Mouse (Mus musculus) forebrain, embryonic 10.5 days (tissue): ENCODE results near the gene Ptpn21. TPM values are rescaled to one million over a fixed set of nuclear protein-coding genes. Genes with fewer than 3 reads are reported as not detected.
A peak's percentile ranks its signal among the peaks of the same experiment; 100 is the strongest.

Experiments used
- DNase-seq: peaks from one replicate; pipeline ENCODE4 v3.0.0-alpha.2; 2017; ENCODE audit warnings: low spot score; ENCODE audit errors: extremely low spot score
- H3K27ac ChIP-seq: fragments of 300-500 bp; sonication (generic); 2 replicates; pipeline ENCODE4 v1.5.1; 2016; ENCODE audit warnings: mild to moderate bottlenecking
- H3K27me3 ChIP-seq: fragments of 300-500 bp; sonication (generic); 2 replicates; pipeline ENCODE4 v1.6.1; 2016; ENCODE audit warnings: mild to moderate bottlenecking; ENCODE audit not compliant: poor library complexity, severe bottlenecking
- H3K36me3 ChIP-seq: fragments of 300-500 bp; sonication (generic); replicated peaks from 2 replicates; pipeline ENCODE4 v1.6.1; 2016; ENCODE audit warnings: mild to moderate bottlenecking, moderate library complexity
- H3K4me1 ChIP-seq: fragments of 300-500 bp; sonication (generic); 2 replicates; pipeline ENCODE4 v1.6.1; 2016
- H3K4me3 ChIP-seq: fragments of 300-500 bp; sonication (generic); 2 replicates; pipeline ENCODE4 v1.5.1; 2016; ENCODE audit warnings: mild to moderate bottlenecking, moderate library complexity
- H3K9me3 ChIP-seq: fragments of 300-500 bp; sonication (generic); 2 replicates; pipeline ENCODE4 v1.6.1; 2016; ENCODE audit warnings: mild to moderate bottlenecking, moderate library complexity
- WGBS: fragments of 180-500 bp; shearing (Covaris S2); methylation state at CpG from one replicate; pipeline ENCODE4 v1.1.7; 2016; 5-methylcytosine and 5-hydroxymethylcytosine counted together
- polyA plus RNA-seq: library from polyadenylated mRNA; unstranded; fragments of >200 nt; fragmentation: Nextera tagmentation; extraction: Ambion mirVana; gene quantifications from 2 replicates; pipeline ENCODE4 v1.2.1, GENCODE M21; 2016

The Ptpn21 gene
- polyA plus RNA-seq = 7.4 TPM in 2 replicates

- Histone ChIP-seq H3K27me3 (peaks cover 30% of the 10 kb centered on the region), H3K36me3 (peaks cover 11% of the 10 kb centered on the region; the same call in 1 of the 2 replicates), H3K4me3 (peak within 1 kb of the TSS; percentile 90), H3K27ac (peak within 1 kb of the TSS; percentile 96), H3K4me1 (peaks cover 45% of the 10 kb centered on the region), H3K9me3 (no peaks in the 10 kb centered on the region)
- under 1% methylated on average over 75 of the region's 75 CpGs for WGBS
- peak; percentile 58 for DNase-seq
These were observed at the start of gene Ptpn21 for GRCm38 (mm10) chr12:98736951-98737800. TSS of gene Ptpn21 (minus strand) at chr12:98737405.

GRCm38 (mm10) chr12:98784251-98784650 is 47.0 kb upstream of the Ptpn21 start:
- no peaks in the 10 kb centered on the region for H3K27me3 ChIP-seq
- 86% methylated on average over 1 of the region's 1 CpGs for WGBS
- no peaks in the 10 kb centered on the region; the same call in 1 of the 2 replicates for H3K9me3 ChIP-seq
- peaks cover 96% of the 10 kb centered on the region for H3K36me3 ChIP-seq
- H3K4me1 ChIP-seq = no peaks in the 10 kb centered on the region
- no peak for DNase-seq
- no peak overlapping the region for H3K27ac ChIP-seq
- no peak overlapping the region for H3K4me3 ChIP-seq

DNA sequence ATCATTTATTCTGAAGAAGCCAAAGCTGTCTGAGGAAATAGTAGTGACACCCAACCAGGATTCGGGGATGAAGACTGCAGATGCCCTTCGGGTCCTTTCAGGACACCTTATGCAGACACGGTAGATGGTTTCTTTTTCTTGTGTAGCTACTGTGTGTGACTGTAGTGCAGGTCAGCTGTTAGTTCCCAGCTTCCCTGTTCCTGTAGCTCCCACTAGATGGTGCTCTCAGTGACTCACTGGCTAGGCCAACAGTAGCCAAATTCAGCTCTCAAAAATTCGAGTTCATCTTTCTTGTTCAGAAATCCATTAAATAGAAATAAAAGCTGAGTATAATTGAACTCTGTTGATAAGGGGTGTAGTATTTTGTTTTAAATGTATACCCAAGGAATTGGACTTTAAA is 41.9 kb upstream of the Ptpn21 start:
- Histone ChIP-seq H3K27ac (no peak overlapping the region), H3K27me3 (no peaks in the 10 kb centered on the region), H3K4me3 (no peak overlapping the region), H3K4me1 (no peaks in the 10 kb centered on the region), H3K36me3 (peaks cover 99% of the 10 kb centered on the region), H3K9me3 (no peaks in the 10 kb centered on the region; the same call in 1 of the 2 replicates)
- WGBS = 89% methylated on average over 4 of the region's 4 CpGs
- DNase-seq = no peak

- H3K4me3 ChIP-seq = no peak overlapping the region
- no peaks in the 10 kb centered on the region; the same call in 1 of the 2 replicates for H3K9me3 ChIP-seq
- no peak overlapping the region for H3K27ac ChIP-seq
- peaks cover 99% of the 10 kb centered on the region for H3K36me3 ChIP-seq
- 88% methylated on average over 3 of the region's 3 CpGs for WGBS
- no peak for DNase-seq
- no peaks in the 10 kb centered on the region for H3K4me1 ChIP-seq
- no peaks in the 10 kb centered on the region for H3K27me3 ChIP-seq
These were observed 40.3 kb upstream of the Ptpn21 start for GRCm38 (mm10) chr12:98777509-98777908.

GRCm38 (mm10) chr12:98766241-98766640 is 29.0 kb upstream of the Ptpn21 start:
- WGBS = 98% methylated on average over 2 of the region's 2 CpGs
- H3K27ac ChIP-seq = no peak overlapping the region
- no peaks in the 10 kb centered on the region for H3K27me3 ChIP-seq
- no peaks in the 10 kb centered on the region for H3K9me3 ChIP-seq
- H3K36me3 ChIP-seq = peaks cover 98% of the 10 kb centered on the region
- H3K4me1 ChIP-seq = no peaks in the 10 kb centered on the region
- no peak overlapping the region for H3K4me3 ChIP-seq
- no peak for DNase-seq

DNA sequence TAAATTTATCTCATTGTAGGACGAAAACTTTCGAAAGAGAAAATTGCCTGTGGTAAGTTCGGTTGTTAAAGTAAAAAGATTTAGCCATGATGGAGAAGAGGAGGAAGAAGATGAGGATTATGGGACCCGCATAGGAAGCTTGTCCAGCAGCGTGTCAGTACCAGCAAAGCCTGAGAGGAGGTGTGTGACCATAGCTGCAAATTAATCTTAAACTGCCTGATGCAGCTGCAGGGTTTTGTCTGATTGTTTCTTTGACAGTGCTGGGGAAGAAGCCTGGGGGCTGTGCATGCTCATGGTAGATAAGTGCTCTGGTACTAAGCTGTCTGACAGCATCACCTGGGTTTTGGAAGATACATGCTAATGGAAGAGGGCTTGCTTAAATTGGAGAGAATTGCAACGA is 22.5 kb upstream of the Ptpn21 start:
- DNase-seq = no peak
- no peaks in the 10 kb centered on the region for H3K9me3 ChIP-seq
- H3K27ac ChIP-seq = no peak overlapping the region
- peaks cover 96% of the 10 kb centered on the region for H3K36me3 ChIP-seq
- H3K4me3 ChIP-seq = no peak overlapping the region
- no peaks in the 10 kb centered on the region for H3K27me3 ChIP-seq
- WGBS = 92% methylated on average over 6 of the region's 6 CpGs
- no peaks in the 10 kb centered on the region for H3K4me1 ChIP-seq

- 91% methylated on average over 6 of the region's 6 CpGs for whole genome bisulfite sequencing
- Histone ChIP-seq H3K9me3 (no peaks in the 10 kb centered on the region), H3K27me3 (no peaks in the 10 kb centered on the region), H3K36me3 (peaks cover 97% of the 10 kb centered on the region), H3K27ac (no peak overlapping the region), H3K4me3 (no peak overlapping the region), H3K4me1 (no peaks in the 10 kb centered on the region)
- no peak for DNase-seq
These were observed 20.4 kb upstream of the Ptpn21 start for GRCm38 (mm10) chr12:98757636-98758035.

DNA sequence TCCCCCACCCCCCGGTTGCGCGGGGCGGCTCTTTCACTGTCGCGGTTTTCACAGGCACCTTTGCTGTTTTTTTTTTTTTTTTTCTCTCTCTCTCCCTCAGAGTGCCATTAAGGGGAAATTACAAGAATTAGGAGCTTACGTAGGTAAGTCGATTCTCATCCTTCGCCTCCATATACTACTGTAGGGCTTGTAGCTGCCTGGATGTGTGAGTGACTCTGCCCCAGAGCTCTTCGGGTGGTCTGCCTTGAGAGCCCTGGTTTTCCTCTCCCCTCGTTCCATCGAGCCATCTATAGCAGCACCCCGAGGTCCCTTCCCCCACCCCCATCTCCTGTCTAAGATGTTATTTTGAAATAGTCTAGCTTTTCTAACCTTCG is 10.2 kb upstream of the Ptpn21 start:
- Histone ChIP-seq H3K36me3 (peaks cover 20% of the 10 kb centered on the region), H3K4me1 (peaks cover 31% of the 10 kb centered on the region), H3K4me3 (peak overlapping the region; percentile 93), H3K27ac (peak overlapping the region; percentile 94), H3K9me3 (no peaks in the 10 kb centered on the region), H3K27me3 (no peaks in the 10 kb centered on the region; the same call in 1 of the 2 replicates)
- no peak for DNase-seq
- WGBS = 4% methylated on average over 9 of the region's 14 CpGs

- Histone ChIP-seq H3K4me1 (peaks cover 31% of the 10 kb centered on the region), H3K4me3 (peak within 1 kb of the TSS; percentile 93), H3K9me3 (no peaks in the 10 kb centered on the region), H3K27ac (peak within 1 kb of the TSS; percentile 94), H3K27me3 (no peaks in the 10 kb centered on the region; the same call in 1 of the 2 replicates), H3K36me3 (peaks cover 17% of the 10 kb centered on the region)
- DNase-seq = peak; percentile 91
- WGBS = under 1% methylated on average over 85 of the region's 87 CpGs
These were observed 9.7 kb upstream of the Ptpn21 start, which contains the start of gene Zc3h14 for GRCm38 (mm10) chr12:98746746-98747379. TSS of gene Zc3h14 (plus strand) at chr12:98746964.

DNA sequence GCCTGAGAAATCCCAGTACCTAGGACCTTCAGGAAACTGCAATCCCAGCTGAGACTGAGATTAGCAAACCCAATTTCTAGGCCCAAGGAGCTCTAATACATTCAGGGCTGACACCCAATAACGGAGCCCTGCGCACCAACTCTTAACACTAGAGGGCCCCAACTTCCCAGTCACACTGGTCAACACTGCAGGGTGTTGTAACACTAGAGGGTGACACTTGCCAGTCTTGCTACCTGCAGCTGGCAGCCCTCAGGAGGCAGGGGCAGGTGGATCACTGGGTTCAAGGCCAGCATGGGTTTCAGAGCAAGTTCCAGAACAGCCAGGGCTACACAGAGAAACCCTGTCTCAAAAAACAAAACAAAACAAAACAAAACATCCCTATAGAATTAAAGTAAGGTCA is 8.9 kb upstream of the Ptpn21 start:
- no peak overlapping the region for H3K27ac ChIP-seq
- H3K4me3 ChIP-seq = 0 out of 2 replicates have a peak overlapping the region, but pooled peaks have one; percentile 93
- H3K36me3 ChIP-seq = peaks cover 12% of the 10 kb centered on the region
- peaks cover 31% of the 10 kb centered on the region for H3K4me1 ChIP-seq
- 9% methylated on average over 2 of the region's 2 CpGs for WGBS
- no peaks in the 10 kb centered on the region; the same call in 1 of the 2 replicates for H3K27me3 ChIP-seq
- H3K9me3 ChIP-seq = no peaks in the 10 kb centered on the region
- peak; percentile 41 for DNase-seq

- 65% methylated on average over 4 of the region's 4 CpGs for WGBS
- Histone ChIP-seq H3K4me1 (peaks cover 31% of the 10 kb centered on the region), H3K36me3 (peaks cover 9% of the 10 kb centered on the region), H3K9me3 (no peaks in the 10 kb centered on the region), H3K4me3 (no peak overlapping the region), H3K27ac (no peak overlapping the region), H3K27me3 (no peaks in the 10 kb centered on the region; the same call in 1 of the 2 replicates)
- no peak for DNase-seq
These were observed 8.4 kb upstream of the Ptpn21 start for GRCm38 (mm10) chr12:98745626-98746025.

GRCm38 (mm10) chr12:98741011-98741501 is 3.9 kb upstream of the Ptpn21 start:
- WGBS = 64% methylated on average over 3 of the region's 3 CpGs
- H3K36me3 ChIP-seq = no peaks in the 10 kb centered on the region
- no peak for DNase-seq
- H3K27me3 ChIP-seq = peaks cover 23% of the 10 kb centered on the region
- H3K27ac ChIP-seq = no peak overlapping the region
- no peak overlapping the region for H3K4me3 ChIP-seq
- H3K9me3 ChIP-seq = no peaks in the 10 kb centered on the region
- H3K4me1 ChIP-seq = peaks cover 22% of the 10 kb centered on the region
